Mouse (Mus musculus) embryonic facial prominence, embryonic 13.5 days (tissue): ENCODE results near the gene Tex264. TPM values are rescaled to one million over a fixed set of nuclear protein-coding genes. Genes with fewer than 3 reads are reported as not detected.
"Not testable (repeated sequence)": the region's sequence is repeated elsewhere in the genome, so short reads cannot be mapped to it uniquely, and the experiment has no call there.

Source experiments
- ATAC-seq: fragments of 200-750 bp; cut with Nextera tagmentation; 2 replicates; pipeline ENCODE4 v1.8.0; 2017; ENCODE audit warnings: low read depth; ENCODE audit not compliant: insufficient number of reproducible peaks, insufficient read depth, low FRiP score, low TSS enrichment
- H3K27ac ChIP-seq: fragments of 300-500 bp; sonication (generic); 2 replicates; pipeline ENCODE4 v1.5.1; 2015; ENCODE audit warnings: moderate library complexity, mild to moderate bottlenecking, inconsistent platforms
- H3K27me3 ChIP-seq: fragments of 300-500 bp; sonication (generic); 2 replicates; pipeline ENCODE4 v1.6.1; 2015; ENCODE audit warnings: mild to moderate bottlenecking, inconsistent platforms
- H3K36me3 ChIP-seq: fragments of 300-500 bp; sonication (generic); 2 replicates; pipeline ENCODE4 v1.6.1; 2015; ENCODE audit warnings: mild to moderate bottlenecking, inconsistent platforms
- H3K4me1 ChIP-seq: fragments of 300-500 bp; sonication (generic); 2 replicates; pipeline ENCODE4 v1.6.1; 2015; ENCODE audit warnings: inconsistent platforms
- H3K4me2 ChIP-seq: fragments of 300-500 bp; sonication (generic); 2 replicates; pipeline ENCODE4 v1.6.1; 2015; ENCODE audit warnings: moderate library complexity, mild to moderate bottlenecking, inconsistent platforms
- H3K4me3 ChIP-seq: fragments of 300-500 bp; sonication (generic); 2 replicates; pipeline ENCODE4 v1.5.1; 2015; ENCODE audit warnings: mild to moderate bottlenecking, inconsistent platforms
- H3K9ac ChIP-seq: fragments of 300-500 bp; sonication (generic); 2 replicates; pipeline ENCODE4 v1.6.1; 2015; ENCODE audit warnings: mild to moderate bottlenecking, inconsistent platforms
- H3K9me3 ChIP-seq: fragments of 300-500 bp; sonication (generic); 2 replicates; pipeline ENCODE4 v1.6.1; 2016; ENCODE audit warnings: inconsistent platforms
- WGBS: fragments of 180-500 bp; shearing (Covaris S2); methylation state at CpG from one replicate; pipeline ENCODE4 v1.1.7; 2015; ENCODE audit warnings: mixed read lengths; 5-methylcytosine and 5-hydroxymethylcytosine counted together
- polyA plus RNA-seq: library from polyadenylated mRNA; unstranded; fragments of >200 nt; fragmentation: Nextera tagmentation; extraction: Ambion mirVana; gene quantifications from 2 replicates; pipeline ENCODE4 v1.2.1, GENCODE M21; 2015

Gene Tex264
- polyA plus RNA-seq, 1 experiment from 2014 or later = 63.5 TPM

DNA sequence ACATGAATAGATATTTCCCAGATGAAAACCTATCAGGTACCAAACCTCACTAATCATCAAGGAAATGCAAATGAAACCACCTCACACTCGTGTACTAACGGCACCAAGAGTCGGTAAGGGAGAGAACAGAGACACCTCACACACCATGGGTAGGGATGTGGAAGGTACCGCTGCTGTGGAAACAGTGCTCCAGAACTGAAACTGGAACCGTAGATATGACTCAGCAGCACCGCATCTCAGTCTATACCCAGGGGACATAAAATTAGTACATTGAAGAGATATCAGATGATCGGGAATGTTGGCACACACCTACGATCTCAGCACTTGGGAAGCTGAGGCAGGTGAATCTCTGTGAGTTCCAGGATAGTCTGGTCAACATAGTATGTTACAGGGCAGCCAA is 47.6 kb downstream of the Tex264 start:
- 86% methylated on average over 8 of the region's 8 CpGs for WGBS
- H3K4me1 ChIP-seq = no peaks in the 10 kb centered on the region

GRCm38 (mm10) chr9:106632185-106632584 is 53.5 kb downstream of the Tex264 start:
- Histone ChIP-seq H3K27ac (no peak overlapping the region), H3K4me3 (no peak overlapping the region), H3K4me1 (peaks cover 7% of the 10 kb centered on the region), H3K9ac (no peak overlapping the region), H3K27me3 (no peaks in the 10 kb centered on the region), H3K9me3 (no peaks in the 10 kb centered on the region), H3K36me3 (no peaks in the 10 kb centered on the region), H3K4me2 (no peak overlapping the region)
- whole genome bisulfite sequencing = 60% methylated on average over 5 of the region's 5 CpGs
- ATAC-seq = no peak

More for the DNA sequence above, 47.6 kb downstream of the Tex264 start:
- Histone ChIP-seq H3K27ac (no peak overlapping the region), H3K9me3 (no peaks in the 10 kb centered on the region), H3K9ac (no peak overlapping the region), H3K27me3 (no peaks in the 10 kb centered on the region), H3K4me2 (no peak overlapping the region), H3K36me3 (no peaks in the 10 kb centered on the region), H3K4me3 (no peak overlapping the region)
- no peak for ATAC-seq

- not testable (repeated sequence) for H3K9me3 ChIP-seq, H3K4me3 ChIP-seq, H3K4me2 ChIP-seq, ATAC-seq, H3K36me3 ChIP-seq, H3K4me1 ChIP-seq, H3K9ac ChIP-seq, H3K27ac ChIP-seq, H3K27me3 ChIP-seq
- 16% methylated on average over 8 of the region's 8 CpGs for WGBS
These were observed 57.9 kb downstream of the Tex264 start for GRCm38 (mm10) chr9:106627796-106628195.

- Histone ChIP-seq H3K9me3 (no peaks in the 10 kb centered on the region), H3K36me3 (no peaks in the 10 kb centered on the region), H3K27me3 (no peaks in the 10 kb centered on the region), H3K4me1 (peaks cover 7% of the 10 kb centered on the region), H3K4me3 (no peak within 1 kb of the TSS), H3K4me2 (no peak within 1 kb of the TSS), H3K27ac (no peak within 1 kb of the TSS), H3K9ac (no peak within 1 kb of the TSS)
- WGBS = 85% methylated on average over 2 of the region's 2 CpGs
- ATAC-seq = no peak
These were observed 59.4 kb downstream of the Tex264 start, which contains the start of gene Iqcf6 for GRCm38 (mm10) chr9:106626282-106626681. Gene Iqcf6, plus strand, starts transcription at chr9:106626582.

DNA sequence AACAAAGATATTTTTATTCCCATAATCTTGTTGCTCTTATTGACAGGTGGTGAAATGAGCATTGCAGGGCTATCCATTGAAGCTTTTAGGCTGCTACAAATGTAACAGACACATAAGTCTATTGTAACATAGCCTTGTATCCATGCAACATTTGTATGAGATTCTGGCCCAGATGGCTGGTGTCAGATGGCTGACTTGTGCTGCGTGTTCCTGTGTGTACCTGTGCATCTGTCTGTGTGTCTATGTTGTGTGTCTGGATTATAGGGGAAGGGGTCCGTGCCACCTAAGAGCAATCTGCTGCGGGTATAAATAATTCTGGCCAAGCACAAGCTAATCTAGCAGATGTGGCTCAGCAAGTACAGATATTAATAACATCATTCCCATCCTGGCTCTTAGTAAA is 68.2 kb downstream of the Tex264 start:
- 84% methylated on average over 3 of the region's 3 CpGs for WGBS
- H3K4me2 ChIP-seq = no peak overlapping the region
- H3K27ac ChIP-seq = no peak overlapping the region
- H3K4me3 ChIP-seq = no peak overlapping the region
- H3K36me3 ChIP-seq = no peaks in the 10 kb centered on the region
- H3K27me3 ChIP-seq = no peaks in the 10 kb centered on the region
- peaks cover 4% of the 10 kb centered on the region; the same call in 1 of the 2 replicates for H3K9me3 ChIP-seq
- ATAC-seq = no peak
- no peaks in the 10 kb centered on the region for H3K4me1 ChIP-seq
- no peak overlapping the region for H3K9ac ChIP-seq

GRCm38 (mm10) chr9:106616306-106616705 is 69.4 kb downstream of the Tex264 start:
- ATAC-seq = no peak
- no peak overlapping the region for H3K27ac ChIP-seq
- H3K9ac ChIP-seq = no peak overlapping the region
- 86% methylated on average over 9 of the region's 9 CpGs for WGBS
- H3K4me1 ChIP-seq = no peaks in the 10 kb centered on the region
- H3K4me3 ChIP-seq = no peak overlapping the region
- H3K9me3 ChIP-seq = peaks cover 4% of the 10 kb centered on the region; the same call in 1 of the 2 replicates
- no peaks in the 10 kb centered on the region for H3K36me3 ChIP-seq
- no peak overlapping the region for H3K4me2 ChIP-seq
- H3K27me3 ChIP-seq = no peaks in the 10 kb centered on the region

DNA sequence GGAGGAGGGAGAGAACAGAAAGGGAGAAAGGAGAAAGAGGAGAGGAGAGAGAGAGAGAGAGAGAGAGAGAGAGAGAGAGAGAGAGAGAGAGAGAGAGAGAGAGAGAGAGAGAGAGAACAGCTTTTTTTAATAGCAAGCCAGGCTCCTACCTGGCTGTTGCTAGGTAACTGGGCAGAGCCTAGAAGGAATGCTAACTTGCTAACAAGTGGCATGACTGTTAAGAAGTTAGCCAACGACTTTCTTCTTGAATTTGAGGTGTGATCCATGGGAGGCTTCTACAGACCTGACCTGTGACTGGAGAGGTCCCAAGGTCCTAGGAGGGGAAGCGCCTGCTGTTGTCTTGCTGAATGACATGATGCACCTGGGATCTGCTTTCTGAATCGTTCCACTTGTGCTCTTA is 71.1 kb downstream of the Tex264 start:
- Histone ChIP-seq H3K36me3 (no peaks in the 10 kb centered on the region), H3K9me3 (peaks cover 4% of the 10 kb centered on the region; the same call in 1 of the 2 replicates), H3K4me3 (no peak overlapping the region), H3K27me3 (no peaks in the 10 kb centered on the region), H3K9ac (no peak overlapping the region), H3K4me2 (no peak overlapping the region), H3K27ac (no peak overlapping the region), H3K4me1 (no peaks in the 10 kb centered on the region)
- ATAC-seq = no peak
- WGBS = 46% methylated on average over 3 of the region's 3 CpGs

DNA sequence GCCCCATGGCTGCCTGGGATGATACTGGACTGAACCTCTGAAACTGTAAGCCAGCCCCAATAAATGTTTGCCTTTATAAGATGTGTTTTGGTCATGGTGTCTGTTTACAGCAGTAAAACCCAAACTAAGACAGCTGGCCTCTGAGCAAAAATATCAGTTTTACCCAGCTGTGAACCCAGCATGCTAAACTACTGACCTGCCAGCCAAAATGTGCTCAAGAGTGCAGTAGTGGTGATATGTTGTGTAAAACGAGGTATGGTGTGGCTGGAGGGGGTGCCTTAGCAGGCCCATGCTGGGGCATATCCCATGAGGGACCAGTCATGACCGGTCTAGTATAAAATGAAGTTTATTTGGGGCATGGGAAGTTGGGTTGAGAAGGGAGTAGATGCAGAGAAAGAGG is 71.8 kb downstream of the Tex264 start:
- no peak for ATAC-seq
- 60% methylated on average over 2 of the region's 2 CpGs for WGBS
- Histone ChIP-seq H3K4me3 (no peak overlapping the region), H3K9ac (no peak overlapping the region), H3K36me3 (no peaks in the 10 kb centered on the region), H3K4me2 (no peak overlapping the region), H3K27ac (no peak overlapping the region), H3K9me3 (no peaks in the 10 kb centered on the region), H3K27me3 (no peaks in the 10 kb centered on the region), H3K4me1 (no peaks in the 10 kb centered on the region)

DNA sequence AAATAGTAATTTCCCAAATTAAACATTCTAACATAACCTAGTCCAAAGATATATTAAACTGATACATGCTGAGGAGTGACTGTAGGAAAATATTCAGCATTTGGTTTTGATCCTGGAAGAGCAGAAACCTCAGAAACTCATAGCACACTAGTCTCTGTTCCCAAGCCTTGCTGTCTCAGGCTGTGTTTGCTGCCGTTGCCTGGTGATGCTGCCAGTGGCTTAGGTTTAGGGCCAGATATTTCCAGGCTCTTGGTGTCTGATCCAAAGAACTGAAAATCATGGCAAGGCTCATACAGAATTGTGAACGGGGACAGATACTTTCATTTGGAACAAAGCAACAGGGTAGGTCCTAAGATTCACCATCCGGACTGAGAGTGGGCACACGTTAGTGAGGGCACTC is 75.0 kb downstream of the Tex264 start:
- Histone ChIP-seq H3K36me3 (no peaks in the 10 kb centered on the region), H3K9me3 (0 out of 2 replicates have a peak, but pooled peaks cover 4% of the 10 kb centered on the region), H3K27ac (no peak overlapping the region), H3K4me1 (no peaks in the 10 kb centered on the region), H3K27me3 (no peaks in the 10 kb centered on the region), H3K4me2 (no peak overlapping the region), H3K4me3 (no peak overlapping the region), H3K9ac (no peak overlapping the region)
- no peak for ATAC-seq
- WGBS = 85% methylated on average over 4 of the region's 4 CpGs

Other genes starting within 250 kb of the Tex264 start
- 51.8 and 55.0 TPM in 2 replicates for gene Acy1, start 247.6 kb downstream of the Tex264 start, polyA plus RNA-seq
- 21.4 and 23.4 TPM in 2 replicates for gene Abhd14b, start 238.5 kb downstream of the Tex264 start, polyA plus RNA-seq
- 74.4 and 75.2 TPM in 2 replicates for gene Abhd14a, start 238.2 kb downstream of the Tex264 start, polyA plus RNA-seq
- gene Pcbp4, start 232.6 kb downstream of the Tex264 start, polyA plus RNA-seq = 128 and 133 TPM in 2 replicates
- 0.53 TPM in 1 of 2 replicates, not detected in the other for gene Gpr62, start 220.0 kb downstream of the Tex264 start, polyA plus RNA-seq
- gene Rrp9, start 210.0 kb downstream of the Tex264 start, polyA plus RNA-seq = 43.9 and 49.8 TPM in 2 replicates
- gene Parp3, start 209.0 kb downstream of the Tex264 start, polyA plus RNA-seq = 3.2 and 4.1 TPM in 2 replicates
- not detected in 2 replicates for gene Iqcf1, start 186.0 kb downstream of the Tex264 start, polyA plus RNA-seq
- gene Iqcf5, start 171.4 kb downstream of the Tex264 start, polyA plus RNA-seq = not detected in 2 replicates
- gene Iqcf3, start 124.3 kb downstream of the Tex264 start, polyA plus RNA-seq = not detected in 2 replicates
- gene Iqcf4, start 114.9 kb downstream of the Tex264 start, polyA plus RNA-seq = not detected in 2 replicates
- not detected in 2 replicates for gene Iqcf6, start 59.3 kb downstream of the Tex264 start, polyA plus RNA-seq
- 0.13 TPM in 1 of 2 replicates, not detected in the other for gene Grm2, start 29.8 kb downstream of the Tex264 start, polyA plus RNA-seq
- gene Rad54l2, start 103.3 kb upstream of the Tex264 start, polyA plus RNA-seq = 8.5 and 9.6 TPM in 2 replicates
- 21.5 and 26.7 TPM in 2 replicates for gene Dcaf1, start 135.9 kb upstream of the Tex264 start, polyA plus RNA-seq
- 10.5 and 13.4 TPM in 2 replicates for gene Rbm15b, start 201.5 kb upstream of the Tex264 start, polyA plus RNA-seq
- 242 and 297 TPM in 2 replicates for gene Manf, start 206.1 kb upstream of the Tex264 start, polyA plus RNA-seq